Mouse (Mus musculus) MEL (cell line): ENCODE measurements at regions not wholly inside any gene's neighbourhood (a gene's known extent, or its start where the extent isn't known, plus 50 kb on each side); places are given as distances from the start of the nearest gene placed in this dataset.

Experiments used
- DNase-seq: peaks from one replicate; pipeline ENCODE4 v3.0.0; 2011; ENCODE audit warnings: low read depth, low spot score
- H3K27ac ChIP-seq: 2 replicates; pipeline ENCODE4 v1.5.1; 2012; ENCODE audit warnings: low read depth, mild to moderate bottlenecking, control low read depth, low read length, moderate library complexity; ENCODE audit not compliant: control insufficient read depth
- H3K27me3 ChIP-seq, 2 experiments: fragments of 150-350 bp in 1 of 2; sonication (generic) in 1 of 2; 2 replicates each; pipeline ENCODE4 v1.6.1; 2012; ENCODE audit warnings: low read length in 2 of 2, mild to moderate bottlenecking in 2 of 2, improper control_type of control experiment in 1 of 2, moderate library complexity in 1 of 2; ENCODE audit not compliant: insufficient read depth in 2 of 2, control insufficient read depth in 1 of 2
- H3K36me3 ChIP-seq, 2 experiments: 2 replicates each; pipeline ENCODE4 v1.6.1; 2012 to 2014; ENCODE audit warnings: low read length in 2 of 2, improper control_type of control experiment in 1 of 2, inconsistent platforms in 1 of 2, mild to moderate bottlenecking in 1 of 2; ENCODE audit not compliant: insufficient read depth in 2 of 2, control insufficient read depth in 1 of 2
- H3K4me1 ChIP-seq, 2 experiments: fragments of 150-350 bp in 1 of 2; sonication (generic) in 1 of 2; 2 replicates each; pipeline ENCODE4 v1.6.1; 2012; ENCODE audit warnings: low read length in 2 of 2, improper control_type of control experiment in 1 of 2, mild to moderate bottlenecking in 1 of 2; ENCODE audit not compliant: insufficient read depth in 2 of 2, control insufficient read depth in 1 of 2
- H3K4me3 ChIP-seq, 2 experiments: fragments of 150-350 bp in 1 of 2; sonication (generic) in 1 of 2; 2 replicates each; pipeline ENCODE4 v1.5.1; 2012; ENCODE audit warnings: low read depth in 2 of 2, low read length in 2 of 2, mild to moderate bottlenecking in 2 of 2, moderate library complexity in 2 of 2, control low read depth in 1 of 2, improper control_type of control experiment in 1 of 2; ENCODE audit not compliant: control insufficient read depth in 1 of 2, insufficient read depth in 1 of 2
- H3K79me2 ChIP-seq: 2 replicates; pipeline ENCODE4 v1.6.1; 2012; ENCODE audit warnings: mild to moderate bottlenecking, low read length, moderate library complexity; ENCODE audit not compliant: control insufficient read depth, poor library complexity, insufficient read depth
- H3K9ac ChIP-seq: 2 replicates; pipeline ENCODE4 v1.6.1; 2012; ENCODE audit warnings: low read depth, mild to moderate bottlenecking, control low read depth, low read length, moderate library complexity; ENCODE audit not compliant: control insufficient read depth, poor library complexity, severe bottlenecking
- H3K9me3 ChIP-seq: fragments of 150-350 bp; sonication (generic); replicated peaks from 2 replicates; pipeline ENCODE4 v1.6.1; 2012; ENCODE audit warnings: mild to moderate bottlenecking, low read length, improper control_type of control experiment, moderate library complexity; ENCODE audit not compliant: insufficient read depth
- BHLHE40 ChIP-seq: IDR thresholded peaks from 2 replicates; pipeline ENCODE4 v1.6.1; 2012; ENCODE audit warnings: low read depth, mild to moderate bottlenecking, inconsistent platforms, low read length, improper control_type of control experiment, borderline replicate concordance
- CHD1 ChIP-seq: IDR thresholded peaks from 2 replicates; pipeline ENCODE4 v1.6.1; 2012; ENCODE audit warnings: low read depth, mild to moderate bottlenecking, inconsistent platforms, low read length, improper control_type of control experiment
- CHD2 ChIP-seq: IDR thresholded peaks from 2 replicates; pipeline ENCODE4 v1.6.1; 2011; ENCODE audit warnings: low read length, improper control_type of control experiment
- ELF1 ChIP-seq: IDR thresholded peaks from 2 replicates; pipeline ENCODE4 v1.6.1; 2014; ENCODE audit warnings: low read depth, mild to moderate bottlenecking, inconsistent platforms, low read length, improper control_type of control experiment, moderate library complexity
- EP300 ChIP-seq, 2 experiments: IDR thresholded peaks; 2 replicates each; pipeline ENCODE4 v1.6.1; 2011; ENCODE audit warnings: improper control_type of control experiment in 2 of 2, low read length in 2 of 2, low read depth in 1 of 2, mild to moderate bottlenecking in 1 of 2
- GATA1 ChIP-seq: IDR thresholded peaks from 2 replicates; pipeline ENCODE4 v1.6.1; 2011; ENCODE audit warnings: low read depth, low read length, improper control_type of control experiment
- HCFC1 ChIP-seq: IDR thresholded peaks from 2 replicates; pipeline ENCODE4 v1.6.1; 2012; ENCODE audit warnings: low read depth, mild to moderate bottlenecking, inconsistent platforms, low read length, improper control_type of control experiment, moderate library complexity
- MAX ChIP-seq: IDR thresholded peaks from 2 replicates; pipeline ENCODE4 v1.6.1; 2011; ENCODE audit warnings: low read length, improper control_type of control experiment
- MAZ ChIP-seq: IDR thresholded peaks from 2 replicates; pipeline ENCODE4 v1.6.1; 2012; ENCODE audit warnings: low read depth, mild to moderate bottlenecking, inconsistent platforms, low read length, improper control_type of control experiment
- MEF2A ChIP-seq: IDR thresholded peaks from 2 replicates; pipeline ENCODE4 v1.6.1; 2014; ENCODE audit warnings: low read depth, mild to moderate bottlenecking, inconsistent platforms, low read length, improper control_type of control experiment; ENCODE audit not compliant: poor library complexity, insufficient replicate concordance, severe bottlenecking; ENCODE audit errors: extremely low read depth
- MXI1 ChIP-seq: IDR thresholded peaks from 2 replicates; pipeline ENCODE4 v1.6.1; 2011; ENCODE audit warnings: mild to moderate bottlenecking, low read depth, low read length, improper control_type of control experiment
- MYB ChIP-seq: IDR thresholded peaks from 2 replicates; pipeline ENCODE4 v1.6.1; 2011; ENCODE audit warnings: mild to moderate bottlenecking, low read depth, low read length, improper control_type of control experiment
- MYC ChIP-seq: IDR thresholded peaks from 2 replicates; pipeline ENCODE4 v1.6.1; 2011; ENCODE audit warnings: low read depth, mild to moderate bottlenecking, low read length, improper control_type of control experiment, moderate library complexity
- NELFE ChIP-seq: IDR thresholded peaks from 2 replicates; pipeline ENCODE4 v1.6.1; 2011; ENCODE audit warnings: low read depth, low read length, improper control_type of control experiment
- POLR2AphosphoS5 ChIP-seq: IDR thresholded peaks from 2 replicates; pipeline ENCODE4 v1.6.1; 2012; ENCODE audit warnings: low read depth, borderline replicate concordance, mild to moderate bottlenecking, inconsistent platforms, low read length, moderate library complexity, mixed read lengths
- RAD21 ChIP-seq: IDR thresholded peaks from 2 replicates; pipeline ENCODE4 v1.6.1; 2011; ENCODE audit warnings: mild to moderate bottlenecking, low read depth, low read length, improper control_type of control experiment
- TAL1 ChIP-seq: IDR thresholded peaks from 2 replicates; pipeline ENCODE4 v1.6.1; 2012; ENCODE audit warnings: mild to moderate bottlenecking, inconsistent platforms, low read length, moderate library complexity, mixed read lengths

DNA sequence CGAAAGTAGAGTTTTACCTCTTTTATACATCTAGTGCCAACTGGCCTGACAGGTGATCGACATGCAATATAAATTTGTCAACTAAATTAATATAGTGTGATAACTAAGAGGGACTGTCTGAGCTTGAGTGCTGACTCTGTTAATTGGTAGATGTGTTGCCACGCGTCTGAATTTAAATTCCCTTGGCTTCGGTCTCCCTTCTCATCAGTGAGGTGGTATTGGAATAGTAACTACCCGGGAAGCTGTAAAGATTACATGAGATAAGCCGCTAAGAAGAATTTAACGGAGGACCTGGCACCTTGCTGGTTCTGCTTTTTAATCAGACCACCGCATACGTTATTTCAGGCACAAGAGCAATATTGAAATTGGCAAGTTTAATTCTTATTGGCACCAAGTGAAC lies 136.7 kb upstream of the Cnot2 start:
- H3K9ac ChIP-seq: no peak overlapping the region
- no peak for DNase-seq
- H3K4me1 ChIP-seq: no peaks in the 10 kb centered on the region
- H3K79me2 ChIP-seq: no peaks in the 10 kb centered on the region
- no peaks in the 10 kb centered on the region for H3K9me3 ChIP-seq
- H3K27me3 ChIP-seq: no peaks in the 10 kb centered on the region
- no peaks in the 10 kb centered on the region for H3K36me3 ChIP-seq
- TF ChIP-seq MXI1 (no peak), MEF2A (no peak), MAZ (no peak), MYB (no peak), MYC (no peak), EP300 (IDR thresholded peaks at IDR 0.05; ENCODE audit: low read depth in 1 of 2, low read length in 2 of 2) (no peak), CHD2 (no peak), MAX (no peak), GATA1 (no peak)
- TF ChIP-seq, all 39 proteins: peak for 0
- Histone ChIP-seq H3K27ac (no peak overlapping the region), H3K4me3 (no peak overlapping the region)

DNA sequence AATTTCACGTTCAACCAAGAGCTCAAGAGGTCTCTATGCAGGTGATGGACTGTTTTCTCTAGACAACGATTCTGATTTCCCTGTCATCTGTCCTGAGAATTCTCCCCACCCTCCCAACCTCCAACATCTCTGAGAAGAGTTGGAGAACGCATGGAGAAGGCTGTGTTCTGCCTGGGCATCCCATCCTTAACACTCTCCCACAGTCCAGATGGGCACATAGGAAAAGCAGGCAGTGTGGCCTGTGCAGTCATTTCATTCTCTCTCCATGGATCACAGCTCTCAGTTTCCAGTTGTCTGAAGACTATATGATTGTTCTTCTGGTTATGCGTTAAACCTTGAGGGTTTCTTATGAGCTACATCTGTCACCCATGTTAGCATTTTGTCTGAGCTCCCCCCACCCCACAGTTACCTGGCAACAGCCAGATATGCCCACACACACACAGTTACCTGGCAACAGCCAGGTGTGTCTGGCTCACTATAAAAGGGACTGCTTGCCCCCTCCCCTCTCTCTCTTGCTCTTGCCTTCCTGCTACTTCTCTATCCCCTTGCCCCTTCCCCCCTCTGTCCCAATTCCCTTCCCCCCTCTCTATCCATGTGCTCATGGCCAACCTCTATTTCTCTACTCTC lies 135.8 kb upstream of the Cnot2 start:
- no peaks in the 10 kb centered on the region for H3K79me2 ChIP-seq
- no peak overlapping the region for H3K27ac ChIP-seq
- no peaks in the 10 kb centered on the region for H3K4me1 ChIP-seq
- DNase-seq: no peak
- no peak overlapping the region for H3K4me3 ChIP-seq
- no peaks in the 10 kb centered on the region for H3K9me3 ChIP-seq
- H3K27me3 ChIP-seq: no peaks in the 10 kb centered on the region
- H3K36me3 ChIP-seq: no peaks in the 10 kb centered on the region
- TF ChIP-seq EP300 (IDR thresholded peaks at IDR 0.05; ENCODE audit: low read depth in 1 of 2, low read length in 2 of 2) (no peak), BHLHE40 (no peak), RAD21 (no peak), POLR2AphosphoS5 (no peak), ELF1 (no peak), NELFE (no peak), TAL1 (no peak)
- H3K9ac ChIP-seq: no peak overlapping the region

DNA sequence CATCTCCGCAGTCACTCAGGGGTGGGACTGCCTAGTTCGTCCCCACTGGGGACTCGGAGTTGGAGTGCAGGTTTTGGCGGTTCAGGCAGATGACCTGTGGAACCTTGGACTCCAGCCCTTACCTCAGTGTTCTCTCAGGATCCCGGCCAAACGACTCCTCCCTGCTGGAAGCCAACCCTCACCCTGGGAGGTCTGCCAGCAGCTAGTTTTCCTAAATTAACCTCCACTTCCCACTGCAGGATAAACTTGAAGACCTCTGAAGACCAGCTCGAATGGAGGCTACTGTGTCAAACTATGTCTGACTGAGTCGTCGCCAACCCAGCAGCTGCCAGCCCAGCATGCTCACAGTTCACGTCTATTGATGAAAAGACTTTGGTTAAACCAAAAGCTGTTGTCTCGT lies 132.1 kb upstream of the Cnot2 start:
- no peak for DNase-seq
- no peaks in the 10 kb centered on the region for H3K27me3 ChIP-seq
- no peaks in the 10 kb centered on the region for H3K36me3 ChIP-seq
- no peak overlapping the region for H3K4me3 ChIP-seq
- H3K27ac ChIP-seq: no peak overlapping the region
- H3K9me3 ChIP-seq: no peaks in the 10 kb centered on the region
- H3K79me2 ChIP-seq: no peaks in the 10 kb centered on the region
- H3K9ac ChIP-seq: no peak overlapping the region
- no peak for TF ChIP-seq CHD1
- TF ChIP-seq HCFC1: no peak
- no peak for TF ChIP-seq MAX
- no peaks in the 10 kb centered on the region for H3K4me1 ChIP-seq
